Mouse (Mus musculus) midbrain, postnatal 0 days (tissue): Measurements from ENCODE around the gene Rnf123. TPM values are rescaled to one million over a fixed set of nuclear protein-coding genes. Genes with fewer than 3 reads are reported as not detected.

Experiments used
- ATAC-seq: fragments of 200-750 bp; cut with Nextera tagmentation; 2 replicates; pipeline ENCODE4 v1.8.0; 2017; ENCODE audit warnings: moderate number of reproducible peaks, mild to moderate bottlenecking, moderate TSS enrichment, moderate library complexity; ENCODE audit not compliant: low FRiP score
- DNase-seq: peaks from one replicate; pipeline ENCODE4 v3.0.0-alpha.2; 2015; ENCODE audit warnings: low spot score
- H3K27ac ChIP-seq: fragments of 300-500 bp; sonication (generic); 2 replicates; pipeline ENCODE4 v1.5.1; 2014; ENCODE audit warnings: low read depth, mild to moderate bottlenecking, low read length, mixed read lengths
- H3K27me3 ChIP-seq: fragments of 300-500 bp; sonication (generic); 2 replicates; pipeline ENCODE4 v1.6.1; 2014; ENCODE audit warnings: low read length, control low read depth, mixed read lengths; ENCODE audit not compliant: insufficient read depth
- H3K36me3 ChIP-seq: fragments of 300-500 bp; sonication (generic); 2 replicates; pipeline ENCODE4 v1.6.1; 2014; ENCODE audit warnings: low read length, control low read depth, mixed read lengths; ENCODE audit not compliant: insufficient read depth
- H3K4me1 ChIP-seq: fragments of 300-500 bp; sonication (generic); 2 replicates; pipeline ENCODE4 v1.6.1; 2014; ENCODE audit warnings: mild to moderate bottlenecking, control low read depth, antibody characterized with exemption, low read length, mixed read lengths; ENCODE audit not compliant: insufficient read depth
- H3K4me2 ChIP-seq: fragments of 300-500 bp; sonication (generic); 2 replicates; pipeline ENCODE4 v1.6.1; 2014; ENCODE audit warnings: low read depth, mild to moderate bottlenecking, low read length, mixed read lengths; ENCODE audit not compliant: poor library complexity, severe bottlenecking
- H3K4me3 ChIP-seq: fragments of 300-500 bp; sonication (generic); 2 replicates; pipeline ENCODE4 v1.5.1; 2014; ENCODE audit warnings: low read depth, mild to moderate bottlenecking, low read length, moderate library complexity
- H3K9ac ChIP-seq: fragments of 300-500 bp; sonication (generic); replicated peaks from 2 replicates; pipeline ENCODE4 v1.6.1; 2014; ENCODE audit warnings: mild to moderate bottlenecking, low read length, moderate library complexity, mixed read lengths; ENCODE audit not compliant: poor library complexity, severe bottlenecking
- H3K9me3 ChIP-seq: fragments of 300-500 bp; sonication (generic); 2 replicates; pipeline ENCODE4 v1.6.1; 2016; ENCODE audit warnings: low read length, control low read depth
- CTCF ChIP-seq: IDR thresholded peaks from 2 replicates; pipeline ENCODE4 v1.5.1; 2016; ENCODE audit warnings: antibody characterized with exemption, mild to moderate bottlenecking
- WGBS: fragments of 180-500 bp; shearing (Covaris S2); extraction: QIAGEN DNeasy Blood & Tissue Kit; methylation state at CpG from one replicate; pipeline ENCODE4 v1.1.7; 2014; 5-methylcytosine and 5-hydroxymethylcytosine counted together
- microRNA-seq: library from miRNA; unstranded; fragments of <30 nt; microRNA quantifications from one replicate; pipeline ENCODE4, GENCODE M21; 2016; ENCODE audit warnings: borderline number of aligned reads
- polyA plus RNA-seq: library from polyadenylated mRNA; unstranded; fragments of >200 nt; fragmentation: Nextera tagmentation; extraction: Ambion mirVana; gene quantifications from 2 replicates; pipeline ENCODE4 v1.2.1, GENCODE M21; 2015
- total RNA-seq: library from RNA; depleted of rRNA; stranded (reverse); fragments of >200 nt; gene quantifications from 2 replicates; pipeline ENCODE4 v1.2.3, GENCODE M21; 2014; rRNA removed

Rnf123 gene
- total and polyA plus RNA-seq, 2 experiments from 2014 or later = 44.1 to 46.3 TPM

DNA sequence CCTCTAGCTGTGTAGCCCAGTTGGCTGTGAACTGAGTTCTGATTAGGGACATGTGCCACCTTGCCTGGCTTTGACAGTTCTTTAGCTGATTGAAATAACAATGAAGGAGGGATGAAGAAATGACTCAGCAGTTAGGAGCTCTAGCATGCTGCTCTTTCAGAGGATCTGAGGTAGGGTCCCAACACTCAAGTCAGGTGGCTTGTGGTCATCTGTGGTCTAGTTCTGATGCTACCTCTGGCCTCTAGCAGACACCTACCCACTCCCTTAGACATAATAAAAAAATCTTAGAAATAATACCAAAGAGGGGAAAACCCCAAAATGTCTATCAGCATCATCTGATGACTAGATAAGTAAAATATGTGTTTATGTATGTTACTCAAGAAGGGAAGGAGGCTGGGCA lies 72.8 kb downstream of the Rnf123 start:
- Histone ChIP-seq H3K36me3 (peaks cover 3% of the 10 kb centered on the region; the same call in 1 of the 2 replicates), H3K27ac (no peak overlapping the region), H3K4me1 (no peaks in the 10 kb centered on the region), H3K4me3 (no peak overlapping the region), H3K9ac (no peak overlapping the region), H3K4me2 (no peak overlapping the region), H3K27me3 (no peaks in the 10 kb centered on the region), H3K9me3 (no peaks in the 10 kb centered on the region)
- TF ChIP-seq CTCF = no peak
- ATAC-seq (no peak), DNase-seq (no peak)

DNA sequence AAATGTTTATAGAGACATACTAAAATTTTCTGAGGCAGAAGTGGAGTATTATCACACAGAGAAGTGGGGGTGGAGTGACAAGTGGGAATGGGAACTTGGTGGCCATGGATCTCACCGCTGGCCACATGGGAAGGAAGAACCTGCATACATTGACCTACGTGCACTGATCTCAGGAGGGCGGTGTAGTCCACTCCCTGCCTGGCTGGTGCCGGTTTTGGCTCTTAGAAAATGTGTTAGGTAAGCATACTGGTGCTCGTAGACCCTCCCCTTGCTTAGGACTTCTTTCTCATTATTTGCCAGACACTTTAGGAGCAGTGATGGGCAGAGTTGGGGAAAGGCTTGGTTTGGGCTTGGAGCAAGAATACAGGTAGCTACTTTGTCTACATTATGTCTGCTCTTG lies 75.1 kb downstream of the Rnf123 start:
- Histone ChIP-seq H3K27me3 (no peaks in the 10 kb centered on the region), H3K36me3 (0 out of 2 replicates have a peak, but pooled peaks cover 3% of the 10 kb centered on the region), H3K4me2 (no peak overlapping the region), H3K9me3 (no peaks in the 10 kb centered on the region), H3K9ac (no peak overlapping the region), H3K4me3 (no peak overlapping the region), H3K4me1 (0 out of 2 replicates have a peak, but pooled peaks cover 4% of the 10 kb centered on the region), H3K27ac (no peak overlapping the region)
- ATAC-seq = no peak
- TF ChIP-seq CTCF = no peak
- WGBS = 90% methylated on average over 5 of the region's 5 CpGs
- DNase-seq = no peak

DNA sequence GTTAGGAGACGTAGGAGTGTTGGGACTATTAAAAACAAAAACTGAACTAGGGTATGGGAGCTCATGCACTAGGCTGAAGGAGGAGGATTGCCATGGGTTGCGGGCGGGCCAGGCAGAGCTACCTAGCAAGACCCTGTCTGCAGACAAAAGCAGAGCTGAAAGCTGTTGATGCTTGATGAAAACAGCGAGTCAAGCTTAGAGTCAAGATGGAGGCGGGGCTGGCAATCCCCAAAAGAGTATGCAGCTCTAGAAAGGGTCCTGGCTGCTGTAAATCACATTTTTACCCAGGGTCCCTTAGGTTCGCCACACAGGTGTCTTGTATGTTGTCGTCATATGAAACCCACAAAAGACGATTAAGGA lies 79.6 kb downstream of the Rnf123 start:
- ATAC-seq (no peak), DNase-seq (peak; percentile 49)
- H3K4me1 ChIP-seq = 0 out of 2 replicates have a peak, but pooled peaks cover 4% of the 10 kb centered on the region
- H3K4me3 ChIP-seq = peak overlapping the region; percentile 97
- H3K9ac ChIP-seq = peak overlapping the region; percentile 99
- no peaks in the 10 kb centered on the region for H3K9me3 ChIP-seq
- H3K27me3 ChIP-seq = no peaks in the 10 kb centered on the region
- 7% methylated on average over 8 of the region's 8 CpGs for WGBS
- H3K36me3 ChIP-seq = no peaks in the 10 kb centered on the region
- peak overlapping the region; percentile 99 for H3K27ac ChIP-seq
- peak overlapping the region; percentile 81 for H3K4me2 ChIP-seq
- TF ChIP-seq CTCF = no peak

DNA sequence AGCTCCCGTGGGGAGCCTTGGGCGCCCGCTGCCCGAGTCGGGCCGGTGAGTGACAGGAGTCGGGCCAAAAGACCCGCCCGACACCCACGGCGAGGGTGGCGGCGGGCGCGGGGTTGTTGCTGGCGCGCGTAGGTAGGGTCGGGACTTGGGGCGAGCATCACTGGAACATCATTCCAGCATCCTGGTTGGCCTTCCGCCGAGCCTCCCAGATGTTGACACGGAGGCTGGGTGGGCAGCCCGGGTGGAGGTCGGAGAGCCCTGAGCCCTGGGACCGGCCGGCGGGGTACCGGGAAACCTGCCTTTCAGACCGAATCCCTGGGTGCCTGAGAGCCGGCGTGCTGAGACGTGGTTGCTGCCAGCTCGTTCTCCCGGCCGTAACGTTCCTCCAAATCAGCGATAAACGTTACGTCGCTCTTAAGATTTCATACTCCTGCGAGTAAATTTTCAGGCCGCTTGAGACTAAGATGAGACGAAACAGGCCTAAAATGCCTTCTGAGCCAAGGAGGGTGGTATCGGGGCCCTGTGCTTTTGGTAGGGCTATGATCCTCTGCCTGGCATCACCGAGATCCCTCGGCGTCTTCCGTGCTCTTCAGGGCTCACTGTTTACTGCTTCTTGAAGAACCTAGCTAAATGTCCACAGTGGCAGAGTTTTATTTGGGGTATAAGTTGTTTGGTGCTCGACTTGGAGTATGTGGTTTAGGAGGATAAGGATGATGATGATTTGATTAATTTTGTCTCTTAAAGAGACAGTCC lies 80.2 kb downstream of the Rnf123 start:
- no peaks in the 10 kb centered on the region for H3K36me3 ChIP-seq
- H3K9ac ChIP-seq = peak overlapping the region; percentile 99
- TF ChIP-seq CTCF = no peak
- WGBS = under 1% methylated on average over 44 of the region's 50 CpGs
- 0 out of 2 replicates have a peak, but pooled peaks cover 4% of the 10 kb centered on the region for H3K4me1 ChIP-seq
- ATAC-seq (no peak; the same call in none of the 2 replicates), DNase-seq (peak; percentile 23)
- H3K4me2 ChIP-seq = peak overlapping the region; percentile 81
- peak overlapping the region; percentile 97 for H3K4me3 ChIP-seq
- no peaks in the 10 kb centered on the region for H3K9me3 ChIP-seq
- peak overlapping the region; percentile 99 for H3K27ac ChIP-seq
- H3K27me3 ChIP-seq = no peaks in the 10 kb centered on the region

DNA sequence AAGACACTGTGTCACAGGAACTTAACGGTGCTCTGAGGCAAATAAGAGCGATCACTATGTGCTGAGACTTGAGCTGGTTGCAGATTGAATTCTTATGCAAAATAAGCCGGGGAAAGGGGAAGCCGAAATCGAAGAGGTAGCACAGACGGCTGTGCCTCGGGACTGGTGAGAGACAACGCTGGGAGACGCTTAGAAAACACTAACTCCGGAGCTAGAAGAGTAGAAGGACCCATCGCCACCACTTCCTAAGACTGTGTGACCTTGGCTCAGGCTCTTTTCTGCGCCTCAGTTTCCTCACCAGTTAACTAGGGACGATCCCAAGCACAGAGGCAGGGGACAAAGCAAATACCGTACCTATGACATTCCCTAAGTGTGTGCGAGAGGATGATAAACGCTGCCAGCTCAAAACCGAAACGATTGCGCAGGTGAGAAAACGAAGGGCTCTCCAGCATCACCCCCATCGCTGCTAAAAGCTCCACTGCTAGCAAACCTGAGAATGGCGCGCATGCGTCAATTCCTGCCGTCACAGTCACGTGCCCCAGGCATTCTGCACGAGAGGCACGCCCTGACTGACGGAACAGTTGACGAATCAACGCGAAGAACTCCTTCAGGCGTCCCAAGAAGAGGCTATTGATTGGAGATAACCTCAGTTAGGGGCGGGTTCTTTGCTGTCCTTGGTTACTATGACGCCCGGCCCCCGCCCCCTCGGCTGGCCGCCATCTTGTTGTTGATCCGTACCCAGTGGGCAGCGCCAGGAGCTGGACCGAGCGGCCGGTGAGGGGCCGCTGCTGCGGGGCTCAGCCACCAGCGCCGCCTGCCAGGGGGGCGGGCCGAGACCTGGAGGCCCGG lies 81.0 kb downstream of the Rnf123 start, which contains the start of gene Ip6k1:
Ip6k1 (plus strand) TSS at position 580 of the 849 bp plus-strand sequence.
- peak within 1 kb of the TSS; percentile 81 for H3K4me2 ChIP-seq
- peak; percentile 100 for DNase-seq
- under 1% methylated on average over 51 of the region's 51 CpGs for WGBS
- H3K27me3 ChIP-seq = no peaks in the 10 kb centered on the region
- 0 out of 2 replicates have a peak, but pooled peaks cover 4% of the 10 kb centered on the region for H3K4me1 ChIP-seq
- peak within 1 kb of the TSS; percentile 99 for H3K27ac ChIP-seq
- peak; percentile 99 for ATAC-seq
- no peaks in the 10 kb centered on the region for H3K36me3 ChIP-seq
- TF ChIP-seq CTCF = no peak
- H3K4me3 ChIP-seq = peak within 1 kb of the TSS; percentile 97
- H3K9ac ChIP-seq = peak within 1 kb of the TSS; percentile 99
- no peaks in the 10 kb centered on the region for H3K9me3 ChIP-seq

Small RNAs within 50 kb of the gene (microRNA-seq; reads per million reads assigned to microRNA genes)
- gene Gm47303 (not detected), gene Mir7088 (not detected)

Other genes with a start within 250 kb of the Rnf123 start
- gene Rbm6, start 210.1 kb downstream of the Rnf123 start, total RNA-seq = 81.3 and 87.9 TPM in 2 replicates
- gene Rbm6, start 210.1 kb downstream of the Rnf123 start, polyA plus RNA-seq = 48.8 and 57.9 TPM in 2 replicates
- 23.9 and 24.9 TPM in 2 replicates for gene Mon1a, start 195.2 kb downstream of the Rnf123 start, total RNA-seq
- 16.7 and 18.1 TPM in 2 replicates for gene Mon1a, start 195.2 kb downstream of the Rnf123 start, polyA plus RNA-seq
- 1.2 and 1.8 TPM in 2 replicates for gene Mst1r, start 176.5 kb downstream of the Rnf123 start, total RNA-seq
- gene Mst1r, start 176.5 kb downstream of the Rnf123 start, polyA plus RNA-seq = 1.1 and 1.2 TPM in 2 replicates
- 0.05 TPM in 1 of 2 replicates, not detected in the other for gene Actl11, start 154.9 kb downstream of the Rnf123 start, total RNA-seq
- gene Actl11, start 154.9 kb downstream of the Rnf123 start, polyA plus RNA-seq = not detected in 2 replicates
- 133 and 153 TPM in 2 replicates for gene Camkv, start 147.7 kb downstream of the Rnf123 start, total RNA-seq
- 136 and 149 TPM in 2 replicates for gene Camkv, start 147.7 kb downstream of the Rnf123 start, polyA plus RNA-seq
- gene Traip, start 133.2 kb downstream of the Rnf123 start, total RNA-seq = 9.0 and 11.4 TPM in 2 replicates
- 11.6 and 12.0 TPM in 2 replicates for gene Traip, start 133.2 kb downstream of the Rnf123 start, polyA plus RNA-seq
- gene Uba7, start 107.8 kb downstream of the Rnf123 start, total RNA-seq = 1.9 and 4.2 TPM in 2 replicates
- gene Uba7, start 107.8 kb downstream of the Rnf123 start, polyA plus RNA-seq = 5.0 and 5.7 TPM in 2 replicates
- 0.55 TPM in 1 of 2 replicates, not detected in the other for gene Gm20661, start 100.3 kb downstream of the Rnf123 start, total RNA-seq
- gene Gm20661, start 100.3 kb downstream of the Rnf123 start, polyA plus RNA-seq = 0.33 and 0.48 TPM in 2 replicates
- 12.3 and 14.8 TPM in 2 replicates for gene Inka1, start 97.5 kb downstream of the Rnf123 start, total RNA-seq
- gene Inka1, start 97.5 kb downstream of the Rnf123 start, polyA plus RNA-seq = 16.2 and 18.1 TPM in 2 replicates
- gene Cdhr4, start 90.8 kb downstream of the Rnf123 start, total RNA-seq = 0.42 and 5.6 TPM in 2 replicates
- 0.59 and 1.1 TPM in 2 replicates for gene Cdhr4, start 90.8 kb downstream of the Rnf123 start, polyA plus RNA-seq
- gene Gm20662, start 87.0 kb downstream of the Rnf123 start, total RNA-seq = 3.6 TPM in 1 of 2 replicates, not detected in the other
- gene Gm20662, start 87.0 kb downstream of the Rnf123 start, polyA plus RNA-seq = 0.31 TPM in 1 of 2 replicates, not detected in the other
- gene Ip6k1, start 80.8 kb downstream of the Rnf123 start, total RNA-seq = 249 and 272 TPM in 2 replicates
- 90.5 and 94.1 TPM in 2 replicates for gene Ip6k1, start 80.8 kb downstream of the Rnf123 start, polyA plus RNA-seq
- 13.4 and 18.7 TPM in 2 replicates for gene Gmppb, start 34.1 kb downstream of the Rnf123 start, total RNA-seq
- 14.9 and 17.8 TPM in 2 replicates for gene Gmppb, start 34.1 kb downstream of the Rnf123 start, polyA plus RNA-seq
- 2.5 and 3.7 TPM in 2 replicates for gene Amigo3, start 30.2 kb downstream of the Rnf123 start, total RNA-seq
- gene Amigo3, start 30.2 kb downstream of the Rnf123 start, polyA plus RNA-seq = 1.4 and 1.6 TPM in 2 replicates
- 0.14 TPM in 1 of 2 replicates, not detected in the other for gene Mst1, start 2.9 kb downstream of the Rnf123 start, total RNA-seq
- gene Mst1, start 2.9 kb downstream of the Rnf123 start, polyA plus RNA-seq = not detected in 2 replicates
- 32.3 and 45.1 TPM in 2 replicates for gene Apeh, start 11.3 kb upstream of the Rnf123 start, total RNA-seq
- gene Apeh, start 11.3 kb upstream of the Rnf123 start, polyA plus RNA-seq = 38.3 and 42.7 TPM in 2 replicates
- 59.4 and 60.6 TPM in 2 replicates for gene Bsn, start 107.0 kb upstream of the Rnf123 start, total RNA-seq
- 6.1 and 7.7 TPM in 2 replicates for gene Bsn, start 107.0 kb upstream of the Rnf123 start, polyA plus RNA-seq
- gene Dag1, start 180.6 kb upstream of the Rnf123 start, total RNA-seq = 126 and 141 TPM in 2 replicates
- 78.7 and 79.7 TPM in 2 replicates for gene Dag1, start 180.6 kb upstream of the Rnf123 start, polyA plus RNA-seq
- gene Nicn1, start 207.1 kb upstream of the Rnf123 start, total RNA-seq = 80.7 and 107 TPM in 2 replicates
- gene Nicn1, start 207.1 kb upstream of the Rnf123 start, polyA plus RNA-seq = 122 and 142 TPM in 2 replicates
- gene Amt, start 213.5 kb upstream of the Rnf123 start, total RNA-seq = 27.7 and 30.2 TPM in 2 replicates
- gene Amt, start 213.5 kb upstream of the Rnf123 start, polyA plus RNA-seq = 28.1 and 30.9 TPM in 2 replicates
- 120 and 124 TPM in 2 replicates for gene Rhoa, start 222.8 kb upstream of the Rnf123 start, total RNA-seq
- 242 and 252 TPM in 2 replicates for gene Rhoa, start 222.8 kb upstream of the Rnf123 start, polyA plus RNA-seq
- gene Tcta, start 222.8 kb upstream of the Rnf123 start, total RNA-seq = 59.8 and 61.2 TPM in 2 replicates
- gene Tcta, start 222.8 kb upstream of the Rnf123 start, polyA plus RNA-seq = 76.3 and 79.8 TPM in 2 replicates